Mouse (Mus musculus): ENCODE data around the gene Hspa12a. TPM values are rescaled to one million over a fixed set of nuclear protein-coding genes. Genes with fewer than 3 reads are reported as not detected.

Hspa12a gene
- polyA plus RNA-seq, 1 experiment from 2014 or later = 31.9 TPM

GRCm38 (mm10) chr19:58859357-58859756 is 84.1 kb downstream of the Hspa12a start:
- peak overlapping the region; percentile 77 for H3K27ac ChIP-seq (replicated peaks; ENCODE audit: low read depth, low read length)
- peaks cover 21% of the 10 kb centered on the region for H3K4me1 ChIP-seq (ENCODE audit: control insufficient read depth, insufficient read depth, low read length)
- peak overlapping the region; percentile 60 for H3K4me3 ChIP-seq (replicated peaks; ENCODE audit: low read depth, low read length)
- ATAC-seq (ENCODE audit: low FRiP score, low TSS enrichment) = no peak
- H3K4me2 ChIP-seq (ENCODE audit: low read length) = peak overlapping the region; percentile 73
- no peaks in the 10 kb centered on the region for H3K36me3 ChIP-seq (ENCODE audit: control insufficient read depth, insufficient read depth, low read length)
- DNase-seq = peak; percentile 43
- H3K9me3 ChIP-seq (ENCODE audit: control insufficient read depth, low read length) = no peaks in the 10 kb centered on the region
- no peaks in the 10 kb centered on the region; the same call in 1 of the 2 replicates for H3K27me3 ChIP-seq (ENCODE audit: control insufficient read depth, insufficient read depth, low read length)
- WGBS = 10% methylated on average over 6 of the region's 6 CpGs
- peak overlapping the region; percentile 70 for H3K9ac ChIP-seq (replicated peaks; ENCODE audit: low read length)

- no peaks in the 10 kb centered on the region; the same call in 1 of the 2 replicates for H3K27me3 ChIP-seq (ENCODE audit: control insufficient read depth, insufficient read depth, low read length)
- no peak overlapping the region for H3K27ac ChIP-seq (replicated peaks; ENCODE audit: low read depth, low read length)
- H3K36me3 ChIP-seq (ENCODE audit: control insufficient read depth, insufficient read depth, low read length) = no peaks in the 10 kb centered on the region
- no peak for DNase-seq
- no peak for ATAC-seq (ENCODE audit: low FRiP score, low TSS enrichment)
- no peaks in the 10 kb centered on the region for H3K9me3 ChIP-seq (ENCODE audit: control insufficient read depth, low read length)
- 62% methylated on average over 9 of the region's 9 CpGs for WGBS
- H3K4me2 ChIP-seq (ENCODE audit: low read length) = no peak overlapping the region
- peaks cover 21% of the 10 kb centered on the region for H3K4me1 ChIP-seq (ENCODE audit: control insufficient read depth, insufficient read depth, low read length)
- H3K9ac ChIP-seq (replicated peaks; ENCODE audit: low read length) = no peak overlapping the region
- H3K4me3 ChIP-seq (replicated peaks; ENCODE audit: low read depth, low read length) = no peak overlapping the region
Observed at GRCm38 (mm10) chr19:58856129-58856855, 87.2 kb downstream of the Hspa12a start.

GRCm38 (mm10) chr19:58854899-58855298 is 88.6 kb downstream of the Hspa12a start:
- Histone ChIP-seq H3K4me1 (ENCODE audit: control insufficient read depth, insufficient read depth, low read length) (peaks cover 13% of the 10 kb centered on the region; the same call in 1 of the 2 replicates), H3K9ac (replicated peaks; ENCODE audit: low read length) (no peak overlapping the region), H3K27me3 (ENCODE audit: control insufficient read depth, insufficient read depth, low read length) (no peaks in the 10 kb centered on the region; the same call in 1 of the 2 replicates), H3K4me2 (ENCODE audit: low read length) (no peak overlapping the region), H3K36me3 (ENCODE audit: control insufficient read depth, insufficient read depth, low read length) (no peaks in the 10 kb centered on the region), H3K9me3 (ENCODE audit: control insufficient read depth, low read length) (no peaks in the 10 kb centered on the region), H3K4me3 (replicated peaks; ENCODE audit: low read depth, low read length) (no peak overlapping the region), H3K27ac (replicated peaks; ENCODE audit: low read depth, low read length) (no peak overlapping the region)
- WGBS = 62% methylated on average over 3 of the region's 3 CpGs
- ATAC-seq (ENCODE audit: low FRiP score, low TSS enrichment) (no peak), DNase-seq (no peak)

GRCm38 (mm10) chr19:58853036-58853735 is 90.3 kb downstream of the Hspa12a start:
- Histone ChIP-seq H3K27ac (replicated peaks; ENCODE audit: low read depth, low read length) (no peak overlapping the region), H3K9me3 (ENCODE audit: control insufficient read depth, low read length) (no peaks in the 10 kb centered on the region), H3K4me3 (replicated peaks; ENCODE audit: low read depth, low read length) (no peak overlapping the region), H3K9ac (replicated peaks; ENCODE audit: low read length) (no peak overlapping the region), H3K4me2 (ENCODE audit: low read length) (no peak overlapping the region), H3K27me3 (ENCODE audit: control insufficient read depth, insufficient read depth, low read length) (no peaks in the 10 kb centered on the region), H3K4me1 (ENCODE audit: control insufficient read depth, insufficient read depth, low read length) (no peaks in the 10 kb centered on the region), H3K36me3 (ENCODE audit: control insufficient read depth, insufficient read depth, low read length) (no peaks in the 10 kb centered on the region)
- DNase-seq (no peak), ATAC-seq (ENCODE audit: low FRiP score, low TSS enrichment) (no peak)
- WGBS = 82% methylated on average over 10 of the region's 10 CpGs

- no peaks in the 10 kb centered on the region for H3K9me3 ChIP-seq (ENCODE audit: control insufficient read depth, low read length)
- H3K9ac ChIP-seq (replicated peaks; ENCODE audit: low read length) = no peak overlapping the region
- ATAC-seq (ENCODE audit: low FRiP score, low TSS enrichment) (no peak), DNase-seq (no peak)
- no peaks in the 10 kb centered on the region for H3K4me1 ChIP-seq (ENCODE audit: control insufficient read depth, insufficient read depth, low read length)
- no peak overlapping the region for H3K27ac ChIP-seq (replicated peaks; ENCODE audit: low read depth, low read length)
- H3K4me2 ChIP-seq (ENCODE audit: low read length) = no peak overlapping the region
- WGBS = 65% methylated on average over 7 of the region's 7 CpGs
- no peak overlapping the region for H3K4me3 ChIP-seq (replicated peaks; ENCODE audit: low read depth, low read length)
- H3K36me3 ChIP-seq (ENCODE audit: control insufficient read depth, insufficient read depth, low read length) = no peaks in the 10 kb centered on the region
- no peaks in the 10 kb centered on the region for H3K27me3 ChIP-seq (ENCODE audit: control insufficient read depth, insufficient read depth, low read length)
Observed at GRCm38 (mm10) chr19:58850719-58851466, 92.6 kb downstream of the Hspa12a start.

GRCm38 (mm10) chr19:58849333-58850131 is 93.9 kb downstream of the Hspa12a start:
- H3K9ac ChIP-seq (replicated peaks; ENCODE audit: low read length) = no peak overlapping the region
- ATAC-seq (ENCODE audit: low FRiP score, low TSS enrichment) = no peak
- H3K27ac ChIP-seq (replicated peaks; ENCODE audit: low read depth, low read length) = no peak overlapping the region
- DNase-seq = no peak
- WGBS = 90% methylated on average over 13 of the region's 13 CpGs
- no peaks in the 10 kb centered on the region for H3K27me3 ChIP-seq (ENCODE audit: control insufficient read depth, insufficient read depth, low read length)
- H3K4me1 ChIP-seq (ENCODE audit: control insufficient read depth, insufficient read depth, low read length) = no peaks in the 10 kb centered on the region
- no peaks in the 10 kb centered on the region for H3K36me3 ChIP-seq (ENCODE audit: control insufficient read depth, insufficient read depth, low read length)
- H3K4me2 ChIP-seq (ENCODE audit: low read length) = no peak overlapping the region
- no peaks in the 10 kb centered on the region for H3K9me3 ChIP-seq (ENCODE audit: control insufficient read depth, low read length)
- no peak overlapping the region for H3K4me3 ChIP-seq (replicated peaks; ENCODE audit: low read depth, low read length)

- no peak for ATAC-seq (ENCODE audit: low FRiP score, low TSS enrichment)
Observed at GRCm38 (mm10) chr19:58843606-58844005, 99.8 kb downstream of the Hspa12a start.

GRCm38 (mm10) chr19:58840721-58841271 is 102.7 kb downstream of the Hspa12a start:
- Histone ChIP-seq H3K36me3 (ENCODE audit: control insufficient read depth, insufficient read depth, low read length) (no peaks in the 10 kb centered on the region), H3K27ac (replicated peaks; ENCODE audit: low read depth, low read length) (peak overlapping the region; percentile 49; the same call in 1 of the 2 replicates), H3K9me3 (ENCODE audit: control insufficient read depth, low read length) (no peaks in the 10 kb centered on the region), H3K4me3 (replicated peaks; ENCODE audit: low read depth, low read length) (no peak overlapping the region), H3K27me3 (ENCODE audit: control insufficient read depth, insufficient read depth, low read length) (no peaks in the 10 kb centered on the region), H3K4me2 (ENCODE audit: low read length) (no peak overlapping the region), H3K4me1 (ENCODE audit: control insufficient read depth, insufficient read depth, low read length) (peaks cover 11% of the 10 kb centered on the region), H3K9ac (replicated peaks; ENCODE audit: low read length) (no peak overlapping the region)
- no peak for ATAC-seq (ENCODE audit: low FRiP score, low TSS enrichment)
- WGBS = 63% methylated on average over 5 of the region's 5 CpGs
- peak; percentile 61 for DNase-seq

More at GRCm38 (mm10) chr19:58843606-58844005, 99.8 kb downstream of the Hspa12a start:
- WGBS = 80% methylated on average over 3 of the region's 3 CpGs
- no peak overlapping the region for H3K27ac ChIP-seq (replicated peaks; ENCODE audit: low read depth, low read length)
- H3K9ac ChIP-seq (replicated peaks; ENCODE audit: low read length) = no peak overlapping the region
- no peaks in the 10 kb centered on the region for H3K36me3 ChIP-seq (ENCODE audit: control insufficient read depth, insufficient read depth, low read length)
- no peaks in the 10 kb centered on the region for H3K27me3 ChIP-seq (ENCODE audit: control insufficient read depth, insufficient read depth, low read length)
- H3K4me2 ChIP-seq (ENCODE audit: low read length) = no peak overlapping the region
- DNase-seq = no peak
- no peak overlapping the region for H3K4me3 ChIP-seq (replicated peaks; ENCODE audit: low read depth, low read length)
- H3K9me3 ChIP-seq (ENCODE audit: control insufficient read depth, low read length) = no peaks in the 10 kb centered on the region
- H3K4me1 ChIP-seq (ENCODE audit: control insufficient read depth, insufficient read depth, low read length) = peaks cover 11% of the 10 kb centered on the region
